Mouse (Mus musculus) hindbrain, embryonic 15.5 days (tissue): ENCODE data around the gene Bud23. TPM values are rescaled to one million over a fixed set of nuclear protein-coding genes. Genes with fewer than 3 reads are reported as not detected.

Experiments used
- ATAC-seq: fragments of 200-750 bp; cut with Nextera tagmentation; 2 replicates; pipeline ENCODE4 v1.8.0; 2017; ENCODE audit warnings: low read depth, moderate number of reproducible peaks, moderate TSS enrichment; ENCODE audit not compliant: low FRiP score
- H3K27ac ChIP-seq: fragments of 300-500 bp; sonication (generic); replicated peaks from 2 replicates; pipeline ENCODE4 v1.5.1; 2015; ENCODE audit warnings: mild to moderate bottlenecking, inconsistent platforms
- H3K27me3 ChIP-seq: fragments of 300-500 bp; sonication (generic); 2 replicates; pipeline ENCODE4 v1.6.1; 2015; ENCODE audit warnings: control low read depth, inconsistent platforms
- H3K36me3 ChIP-seq: fragments of 300-500 bp; sonication (generic); 2 replicates; pipeline ENCODE4 v1.6.1; 2015; ENCODE audit warnings: control low read depth, inconsistent platforms
- H3K4me1 ChIP-seq: fragments of 300-500 bp; sonication (generic); replicated peaks from 2 replicates; pipeline ENCODE4 v1.6.1; 2015; ENCODE audit warnings: control low read depth, inconsistent platforms
- H3K4me2 ChIP-seq: fragments of 300-500 bp; sonication (generic); 2 replicates; pipeline ENCODE4 v1.6.1; 2015; ENCODE audit warnings: moderate library complexity, mild to moderate bottlenecking, inconsistent platforms
- H3K4me3 ChIP-seq: fragments of 300-500 bp; sonication (generic); 2 replicates; pipeline ENCODE4 v1.5.1; 2015; ENCODE audit warnings: mild to moderate bottlenecking, inconsistent platforms
- H3K9ac ChIP-seq: fragments of 300-500 bp; sonication (generic); 2 replicates; pipeline ENCODE4 v1.6.1; 2015; ENCODE audit warnings: inconsistent platforms
- H3K9me3 ChIP-seq: fragments of 300-500 bp; sonication (generic); 2 replicates; pipeline ENCODE4 v1.6.1; 2016; ENCODE audit warnings: control low read depth, inconsistent platforms
- WGBS: fragments of 180-500 bp; shearing (Covaris S2); methylation state at CpG from one replicate; pipeline ENCODE4 v1.1.7; 2015; 5-methylcytosine and 5-hydroxymethylcytosine counted together
- polyA plus RNA-seq: library from polyadenylated mRNA; unstranded; fragments of >200 nt; fragmentation: Nextera tagmentation; extraction: Ambion mirVana; gene quantifications from 2 replicates; pipeline ENCODE4 v1.2.1, GENCODE M21; 2015

Gene Bud23
- polyA plus RNA-seq, 1 experiment from 2014 or later: 76.3 TPM

- no peak for ATAC-seq
- WGBS: 88% methylated on average over 5 of the region's 5 CpGs
- H3K4me2 ChIP-seq: no peak overlapping the region
- no peak overlapping the region for H3K27ac ChIP-seq
- H3K36me3 ChIP-seq: 0 out of 2 replicates have a peak, but pooled peaks cover under 1% of the 10 kb centered on the region
- no peaks in the 10 kb centered on the region for H3K27me3 ChIP-seq
- peaks cover 15% of the 10 kb centered on the region for H3K4me1 ChIP-seq
- no peak overlapping the region for H3K4me3 ChIP-seq
- H3K9ac ChIP-seq: no peak overlapping the region
- no peaks in the 10 kb centered on the region for H3K9me3 ChIP-seq
Observed at GRCm38 (mm10) chr5:135080539-135080938, 15.8 kb upstream of the Bud23 start.

- H3K4me1 ChIP-seq: peaks cover 15% of the 10 kb centered on the region
- no peaks in the 10 kb centered on the region for H3K9me3 ChIP-seq
- no peak overlapping the region for H3K4me3 ChIP-seq
- no peak overlapping the region for H3K9ac ChIP-seq
- H3K27me3 ChIP-seq: no peaks in the 10 kb centered on the region
- no peak overlapping the region for H3K27ac ChIP-seq
- ATAC-seq: no peak
- peaks cover 4% of the 10 kb centered on the region; the same call in 1 of the 2 replicates for H3K36me3 ChIP-seq
- H3K4me2 ChIP-seq: no peak overlapping the region
- WGBS: 93% methylated on average over 2 of the region's 2 CpGs
Observed at GRCm38 (mm10) chr5:135079578-135079977, 14.8 kb upstream of the Bud23 start.

- peak overlapping the region; percentile 98 for H3K4me3 ChIP-seq
- H3K9me3 ChIP-seq: no peaks in the 10 kb centered on the region
- H3K27me3 ChIP-seq: no peaks in the 10 kb centered on the region
- peak overlapping the region; percentile 93 for H3K27ac ChIP-seq
- peak; percentile 54 for ATAC-seq
- H3K4me1 ChIP-seq: peaks cover 15% of the 10 kb centered on the region
- H3K4me2 ChIP-seq: peak overlapping the region; percentile 81
- WGBS: 3% methylated on average over 11 of the region's 11 CpGs
- peaks cover 4% of the 10 kb centered on the region; the same call in 1 of the 2 replicates for H3K36me3 ChIP-seq
- peak overlapping the region; percentile 100 for H3K9ac ChIP-seq
Observed at GRCm38 (mm10) chr5:135078482-135078810, 13.7 kb upstream of the Bud23 start.

DNA sequence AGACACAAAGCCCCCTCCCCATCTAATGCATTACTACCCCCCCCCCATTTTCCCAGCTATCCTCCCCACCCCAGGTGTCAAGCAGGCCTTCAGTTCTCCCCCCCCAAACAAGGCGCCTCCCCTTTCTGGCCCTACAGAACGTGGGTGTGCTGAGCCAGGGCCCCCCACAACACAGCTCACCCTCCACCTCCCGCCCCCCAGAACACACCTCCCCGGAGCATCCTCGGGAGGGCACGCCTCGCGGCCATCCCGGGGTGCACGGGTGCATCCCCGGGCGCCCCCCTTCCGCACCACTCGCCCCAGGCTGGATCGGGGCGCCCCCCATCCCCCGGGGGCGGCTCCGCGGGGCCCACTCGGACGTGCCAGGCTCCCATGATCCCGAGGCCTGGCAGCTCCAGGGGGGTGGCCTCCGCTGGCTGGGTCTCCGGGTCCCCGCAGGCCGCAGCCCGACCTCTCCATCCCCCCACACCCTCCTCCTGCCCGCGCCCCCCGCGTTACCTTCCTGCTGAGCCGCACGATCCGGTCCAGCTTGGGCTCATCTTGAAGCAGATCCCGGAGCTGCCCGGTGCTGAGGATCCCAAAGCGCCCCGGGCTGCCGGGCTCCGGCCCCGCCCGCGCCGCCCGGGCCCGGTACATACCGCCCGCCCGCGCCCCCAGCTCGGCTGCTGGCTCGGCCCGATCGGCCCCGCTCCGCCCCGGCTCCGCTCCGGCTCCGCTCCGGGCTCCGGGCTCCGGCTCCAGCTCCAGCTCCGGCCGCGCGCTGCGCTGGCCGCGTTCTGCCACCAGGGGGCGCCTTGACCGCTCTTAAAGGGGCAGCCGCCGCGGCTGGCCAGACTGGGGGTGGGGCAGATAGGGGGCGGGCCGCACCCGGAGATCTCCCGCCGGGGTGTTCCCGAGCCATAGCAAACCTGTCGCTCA lies 13.1 kb upstream of the Bud23 start, which contains the start of gene Vps37d:
Gene Vps37d (minus strand): TSS at position 703 of the 918 bp plus-strand sequence.
- Histone ChIP-seq H3K27ac (peak within 1 kb of the TSS; percentile 93), H3K9ac (peak within 1 kb of the TSS; percentile 100), H3K4me3 (peak within 1 kb of the TSS; percentile 98), H3K27me3 (no peaks in the 10 kb centered on the region), H3K9me3 (no peaks in the 10 kb centered on the region), H3K4me1 (peaks cover 21% of the 10 kb centered on the region), H3K4me2 (peak within 1 kb of the TSS; percentile 81), H3K36me3 (peaks cover 6% of the 10 kb centered on the region; the same call in 1 of the 2 replicates)
- WGBS: 1% methylated on average over 60 of the region's 83 CpGs
- ATAC-seq: peak; percentile 84

DNA sequence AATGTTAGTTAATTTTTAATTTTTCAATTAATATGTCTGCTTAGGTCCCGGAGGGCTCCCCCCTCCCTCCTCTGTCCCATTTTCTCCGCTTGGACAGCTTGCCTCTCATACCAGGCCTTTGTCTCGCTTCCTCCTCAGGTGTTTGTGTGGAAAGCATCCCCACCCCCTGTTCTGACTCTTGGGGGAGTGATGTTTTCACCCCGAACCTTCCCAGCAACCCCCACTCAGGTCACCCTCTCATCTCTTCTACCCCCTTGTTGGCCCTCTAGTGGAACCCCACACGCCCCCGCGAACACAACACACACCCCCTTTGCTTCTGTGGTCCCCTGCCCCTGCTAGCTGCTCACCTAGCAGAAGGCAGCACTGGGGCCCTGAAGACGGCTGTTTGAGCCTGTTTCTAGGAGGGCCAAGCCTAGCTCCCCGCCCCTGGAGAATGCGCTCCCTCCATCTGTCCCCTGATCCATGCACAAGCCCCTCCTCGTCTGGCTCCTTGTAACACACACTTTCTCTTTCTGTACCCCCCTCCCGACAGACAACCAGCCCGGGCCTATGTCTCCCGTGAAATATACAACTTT lies 12.3 kb upstream of the Bud23 start:
- 10% methylated on average over 14 of the region's 14 CpGs for WGBS
- Histone ChIP-seq H3K36me3 (peaks cover 13% of the 10 kb centered on the region; the same call in 1 of the 2 replicates), H3K4me3 (peak overlapping the region; percentile 98), H3K27ac (peak overlapping the region; percentile 93), H3K4me1 (peaks cover 21% of the 10 kb centered on the region), H3K27me3 (no peaks in the 10 kb centered on the region), H3K4me2 (peak overlapping the region; percentile 81), H3K9ac (peak overlapping the region; percentile 100), H3K9me3 (no peaks in the 10 kb centered on the region)
- ATAC-seq: peak; percentile 56

DNA sequence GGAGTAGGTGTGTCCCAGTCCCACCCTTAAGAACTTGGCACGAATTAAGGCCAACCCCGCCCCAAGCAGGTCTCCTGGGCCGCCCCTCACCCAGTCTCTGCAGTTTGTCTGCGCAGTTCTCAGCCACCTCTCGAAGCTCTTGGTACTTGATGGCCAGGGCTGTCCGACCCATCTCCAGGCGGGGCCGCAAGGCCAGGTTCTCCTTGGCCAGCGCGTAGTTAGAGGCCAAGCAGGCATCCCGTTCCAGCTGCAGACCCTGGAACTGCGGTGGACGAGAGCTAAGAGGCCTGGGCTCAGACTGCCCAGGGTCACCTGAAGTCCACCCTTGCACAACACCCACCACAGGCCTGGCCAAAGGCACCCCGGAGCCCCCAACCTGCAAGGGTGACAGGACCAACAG lies 11.6 kb upstream of the Bud23 start:
- no peaks in the 10 kb centered on the region for H3K9me3 ChIP-seq
- H3K27me3 ChIP-seq: no peaks in the 10 kb centered on the region
- peaks cover 16% of the 10 kb centered on the region; the same call in 1 of the 2 replicates for H3K36me3 ChIP-seq
- peak overlapping the region; percentile 98 for H3K4me3 ChIP-seq
- peaks cover 21% of the 10 kb centered on the region for H3K4me1 ChIP-seq
- peak overlapping the region; percentile 93 for H3K27ac ChIP-seq
- 88% methylated on average over 14 of the region's 14 CpGs for WGBS
- H3K9ac ChIP-seq: peak overlapping the region; percentile 100
- ATAC-seq: no peak
- H3K4me2 ChIP-seq: peak overlapping the region; percentile 81

DNA sequence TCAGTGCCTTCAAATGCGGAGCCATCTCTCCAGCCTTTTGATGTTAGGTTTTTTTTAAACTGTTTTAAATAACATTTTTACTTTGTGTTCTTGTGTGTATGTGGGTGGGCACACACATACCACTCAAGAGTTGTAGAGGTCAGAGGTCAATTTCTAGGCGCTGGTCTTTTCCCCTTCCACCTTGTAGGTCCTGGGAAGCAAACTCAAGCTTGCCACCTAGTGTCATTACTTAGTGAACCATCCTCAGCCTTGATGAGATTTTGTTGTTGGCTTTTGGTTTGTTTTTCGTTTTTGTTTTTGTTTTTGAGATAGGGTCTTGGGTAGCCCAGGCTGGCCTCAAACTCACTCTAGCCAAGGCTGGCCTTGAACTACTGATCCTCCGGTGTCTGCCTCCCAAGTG lies 10.9 kb upstream of the Bud23 start:
- no peaks in the 10 kb centered on the region for H3K9me3 ChIP-seq
- H3K4me1 ChIP-seq: peaks cover 21% of the 10 kb centered on the region
- no peak overlapping the region for H3K9ac ChIP-seq
- H3K27me3 ChIP-seq: no peaks in the 10 kb centered on the region
- no peak overlapping the region for H3K4me3 ChIP-seq
- no peak overlapping the region for H3K27ac ChIP-seq
- H3K4me2 ChIP-seq: no peak overlapping the region
- WGBS: 70% methylated on average over 4 of the region's 4 CpGs
- peaks cover 16% of the 10 kb centered on the region; the same call in 1 of the 2 replicates for H3K36me3 ChIP-seq
- ATAC-seq: no peak

GRCm38 (mm10) chr5:135073349-135074150 lies 8.8 kb upstream of the Bud23 start:
- 20% methylated on average over 25 of the region's 26 CpGs for WGBS
- no peak overlapping the region for H3K9ac ChIP-seq

DNA sequence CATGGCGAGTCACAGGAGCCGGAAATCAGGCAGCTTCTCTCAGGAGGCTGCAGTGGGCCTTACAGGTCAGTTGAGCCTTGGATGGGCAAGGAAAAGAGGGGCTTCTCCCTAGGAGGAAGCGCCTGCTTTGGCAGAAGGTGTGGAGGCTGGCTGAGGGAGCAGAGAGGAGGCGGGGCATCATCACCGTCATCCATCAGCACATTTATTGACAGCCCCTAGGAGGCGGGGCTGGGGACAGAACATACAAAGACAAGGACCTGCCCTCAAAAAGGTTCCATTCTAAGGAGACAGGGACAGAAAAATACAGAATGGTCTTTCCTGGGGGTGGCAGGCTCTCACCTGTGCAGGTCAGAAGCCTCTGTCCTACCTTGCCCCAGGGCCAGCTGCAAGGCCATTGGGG lies 8.0 kb upstream of the Bud23 start:
- Histone ChIP-seq H3K27me3 (no peaks in the 10 kb centered on the region), H3K36me3 (peaks cover 24% of the 10 kb centered on the region), H3K9ac (no peak overlapping the region), H3K4me1 (peaks cover 17% of the 10 kb centered on the region), H3K4me3 (no peak overlapping the region), H3K27ac (no peak overlapping the region), H3K9me3 (no peaks in the 10 kb centered on the region), H3K4me2 (no peak overlapping the region)
- WGBS: 61% methylated on average over 6 of the region's 6 CpGs
- ATAC-seq: no peak

More at GRCm38 (mm10) chr5:135073349-135074150, 8.8 kb upstream of the Bud23 start:
- Histone ChIP-seq H3K27me3 (no peaks in the 10 kb centered on the region), H3K4me1 (peaks cover 20% of the 10 kb centered on the region), H3K4me3 (no peak overlapping the region), H3K27ac (no peak overlapping the region), H3K4me2 (no peak overlapping the region), H3K36me3 (peaks cover 17% of the 10 kb centered on the region; the same call in 1 of the 2 replicates), H3K9me3 (no peaks in the 10 kb centered on the region)
- ATAC-seq: no peak

GRCm38 (mm10) chr5:135072061-135072460 lies 7.3 kb upstream of the Bud23 start:
- Histone ChIP-seq H3K9me3 (no peaks in the 10 kb centered on the region), H3K27me3 (no peaks in the 10 kb centered on the region), H3K9ac (no peak overlapping the region), H3K36me3 (peaks cover 26% of the 10 kb centered on the region), H3K4me1 (peaks cover 17% of the 10 kb centered on the region), H3K27ac (no peak overlapping the region), H3K4me3 (no peak overlapping the region), H3K4me2 (no peak overlapping the region)
- ATAC-seq: no peak
- 96% methylated on average over 2 of the region's 2 CpGs for WGBS

DNA sequence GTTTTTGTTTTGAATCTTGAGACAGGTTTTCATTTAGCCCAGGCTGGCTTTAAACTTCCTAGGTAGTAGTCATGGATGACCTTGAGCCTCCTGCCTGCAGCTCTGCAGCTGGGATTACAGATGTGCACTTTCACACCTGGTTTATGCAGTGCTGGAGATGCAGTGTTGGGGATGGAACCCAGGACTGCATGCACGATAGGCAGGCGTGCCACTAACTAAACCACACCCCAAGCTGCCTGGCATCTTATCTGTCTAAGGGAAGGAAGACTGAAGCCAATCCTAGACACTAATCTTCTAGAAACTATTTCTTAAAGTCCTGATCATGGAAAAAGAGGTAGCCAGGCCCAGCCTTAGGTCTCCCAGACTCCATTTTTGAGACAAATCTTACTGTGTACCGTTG lies 5.7 kb upstream of the Bud23 start:
- WGBS: 97% methylated on average over 3 of the region's 3 CpGs

More for the DNA sequence above, 5.7 kb upstream of the Bud23 start:
- H3K27ac ChIP-seq: no peak overlapping the region
- H3K9me3 ChIP-seq: no peaks in the 10 kb centered on the region
- peaks cover 28% of the 10 kb centered on the region for H3K36me3 ChIP-seq
- H3K4me1 ChIP-seq: peaks cover 14% of the 10 kb centered on the region
- H3K9ac ChIP-seq: no peak overlapping the region
- no peaks in the 10 kb centered on the region for H3K27me3 ChIP-seq
- ATAC-seq: no peak
- H3K4me3 ChIP-seq: no peak overlapping the region
- no peak overlapping the region for H3K4me2 ChIP-seq
